8 mouse cellular contexts compared by ENCODE assay signal in genomic region chr10:122986320-122987225, GRCm38 (mm10).
DNase-seq lines count a peak whose midpoint lies in the region; ATAC-seq lines count a peak whose summit lies in the region.

No protein-coding gene starts in this region.

- peak overlapping the region; percentile 100 for H3K9ac ChIP-seq in limb, embryonic 12.5 days (replicated peaks)
- H3K9ac ChIP-seq in midbrain, embryonic 13.5 days (replicated peaks): peak overlapping the region; percentile 99

- no peaks in the 10 kb centered on the region for H3K27me3 ChIP-seq in limb, embryonic 12.5 days
- H3K27me3 ChIP-seq in midbrain, embryonic 13.5 days: no peaks in the 10 kb centered on the region

- H3K9me3 ChIP-seq in limb, embryonic 12.5 days: no peaks in the 10 kb centered on the region
- H3K9me3 ChIP-seq in midbrain, embryonic 13.5 days: no peaks in the 10 kb centered on the region

- DNase-seq in 3134 (ENCODE audit: extremely low read depth, insufficient read length, low spot score): peak; percentile 88
- DNase-seq in adrenal gland, adult 8-10 months: peak; percentile 71
- DNase-seq in embryo, embryonic 11.5 days (ENCODE audit: low read depth, low spot score): peak; percentile 69
- peak; percentile 68 to 79 for DNase-seq in gastrocnemius, postnatal 4 days (ENCODE audit: low spot score in 2 of 2)
- DNase-seq in kidney, adult 11 months: peak; percentile 72
- peak; percentile 68 to 76 for DNase-seq in spleen, postnatal 36 days (ENCODE audit: low spot score in 2 of 2)

- peak; percentile 78 for ATAC-seq in limb, embryonic 12.5 days (ENCODE audit: insufficient number of reproducible peaks, insufficient read depth, low FRiP score, low TSS enrichment, low read depth)
- ATAC-seq in midbrain, embryonic 13.5 days: peak; percentile 76

- peaks cover 30% of the 10 kb centered on the region for H3K4me1 ChIP-seq in limb, embryonic 12.5 days (replicated peaks)
- peaks cover 35% of the 10 kb centered on the region for H3K4me1 ChIP-seq in midbrain, embryonic 13.5 days (replicated peaks)

- WGBS in limb, embryonic 12.5 days: 16% methylated on average over 29 of the region's 54 CpGs
- WGBS in midbrain, embryonic 13.5 days: 11% methylated on average over 51 of the region's 54 CpGs

- H3K27ac ChIP-seq in limb, embryonic 12.5 days: peak overlapping the region; percentile 100
- peak overlapping the region; percentile 100 for H3K27ac ChIP-seq in midbrain, embryonic 13.5 days

- peaks cover 22% of the 10 kb centered on the region for H3K36me3 ChIP-seq in limb, embryonic 12.5 days
- H3K36me3 ChIP-seq in midbrain, embryonic 13.5 days: peaks cover 11% of the 10 kb centered on the region

- H3K4me2 ChIP-seq in limb, embryonic 12.5 days: peak overlapping the region; percentile 54
- H3K4me2 ChIP-seq in midbrain, embryonic 13.5 days (replicated peaks): peak overlapping the region; percentile 88

- peak overlapping the region; percentile 87 for H3K4me3 ChIP-seq in limb, embryonic 12.5 days (replicated peaks)
- H3K4me3 ChIP-seq in midbrain, embryonic 13.5 days (replicated peaks): peak overlapping the region; percentile 94

Comparison
In these comparisons a context has a peak if more than half of its experiments do, and no peak if none do; other contexts are left out.
1. Peak in every context shown above with its lines: DNase-seq, ATAC-seq, H3K4me3 ChIP-seq and H3K27ac ChIP-seq.